8 mouse cellular contexts compared by ENCODE assay signal in genomic region chr4:72199571-72200558, GRCm38 (mm10). TPM values are rescaled to one million over a fixed set of nuclear protein-coding genes. Genes with fewer than 3 reads are reported as not detected.
DNase-seq lines count a peak whose midpoint lies in the region; ATAC-seq lines count a peak whose summit lies in the region.

No protein-coding gene starts in this region.

- peak overlapping the region; percentile 69 for H3K4me2 ChIP-seq in forebrain, embryonic 11.5 days (ENCODE audit: low read depth, low read length, severe bottlenecking)
- H3K4me2 ChIP-seq in lung, embryonic 16.5 days (ENCODE audit: low read depth, low read length): peak overlapping the region; percentile 85

- intact Hi-C loops in heart, postnatal 25 days (cut with DNase I): loop anchor here (10.0 kb wide), 1 partner anchor 135 kb away; no protein-coding TSS in a partner anchor

- peaks cover 6% of the 10 kb centered on the region; the same call in 1 of the 2 replicates for H3K4me1 ChIP-seq in forebrain, embryonic 11.5 days (replicated peaks; ENCODE audit: control insufficient read depth, insufficient read depth, low read length)
- peaks cover 28% of the 10 kb centered on the region for H3K4me1 ChIP-seq in lung, embryonic 16.5 days (replicated peaks; ENCODE audit: control insufficient read depth, insufficient read depth, low read length)

- no peaks in the 10 kb centered on the region for H3K36me3 ChIP-seq in forebrain, embryonic 11.5 days (ENCODE audit: control insufficient read depth, insufficient read depth, low read length)
- H3K36me3 ChIP-seq in lung, embryonic 16.5 days (ENCODE audit: control insufficient read depth, insufficient read depth, low read length): 0 out of 2 replicates have a peak, but pooled peaks cover 2% of the 10 kb centered on the region

- 0 out of 2 replicates have a peak, but pooled peaks have one; percentile 1 for ATAC-seq in forebrain, embryonic 11.5 days (replicated peaks; ENCODE audit: low FRiP score)
- no peak for ATAC-seq in lung, embryonic 16.5 days (ENCODE audit: low read depth)

- no peaks in the 10 kb centered on the region for H3K27me3 ChIP-seq in forebrain, embryonic 11.5 days (ENCODE audit: control insufficient read depth, insufficient read depth, low read length)
- H3K27me3 ChIP-seq in lung, embryonic 16.5 days (ENCODE audit: control insufficient read depth, insufficient read depth, low read depth, low read length): no peaks in the 10 kb centered on the region; the same call in 1 of the 2 replicates

- under 1% methylated on average over 103 of the region's 103 CpGs for WGBS in forebrain, embryonic 11.5 days
- WGBS in lung, embryonic 16.5 days: under 1% methylated on average over 87 of the region's 103 CpGs

- H3K27ac ChIP-seq in forebrain, embryonic 11.5 days (ENCODE audit: low read depth, low read length): peak overlapping the region; percentile 90
- peak overlapping the region; percentile 95 for H3K27ac ChIP-seq in lung, embryonic 16.5 days (ENCODE audit: low read length)

- DNase-seq in A20 (ENCODE audit: low read depth, low spot score): peak; percentile 81
- peak; percentile 66 for DNase-seq in adrenal gland, postnatal 10 days
- peak; percentile 77 for DNase-seq in forebrain, embryonic 11.5 days (ENCODE audit: low spot score)
- peak; percentile 9 for DNase-seq in heart, postnatal 25 days (ENCODE audit: low spot score)
- peak; percentile 48 for DNase-seq in layer of hippocampus, adult 9-11 months
- peak; percentile 70 for DNase-seq in retina, postnatal 1 day
- DNase-seq in urinary bladder, postnatal 10 days (ENCODE audit: low spot score): peak; percentile 13

- peak overlapping the region; percentile 93 for H3K4me3 ChIP-seq in forebrain, embryonic 11.5 days (ENCODE audit: low read depth, low read length)
- H3K4me3 ChIP-seq in lung, embryonic 16.5 days (ENCODE audit: low read length): peak overlapping the region; percentile 90

- H3K9me3 ChIP-seq in forebrain, embryonic 11.5 days (ENCODE audit: control insufficient read depth, low read length): no peaks in the 10 kb centered on the region
- no peaks in the 10 kb centered on the region for H3K9me3 ChIP-seq in lung, embryonic 16.5 days (ENCODE audit: control insufficient read depth, low read length)

- H3K9ac ChIP-seq in forebrain, embryonic 11.5 days (ENCODE audit: low read length): peak overlapping the region; percentile 96
- H3K9ac ChIP-seq in lung, embryonic 16.5 days (ENCODE audit: low read length): peak overlapping the region; percentile 84

RNA-seq across cellular contexts. Expression of gene Tle1, which starts 0.9 kb away (rescaled TPM):
- total RNA-seq in adrenal gland, postnatal 10 days (2021): 10 to 100 TPM; 43.4 to 50.9 TPM
- polyA plus RNA-seq in forebrain, embryonic 11.5 days (2014; fragmentation: Nextera tagmentation; extraction: Ambion mirVana): 61.6 and 63.9 TPM in 2 replicates
- 10 to 100 TPM in 1 of 2 experiments, 1 to 10 TPM in 1; 7.9 to 10.1 TPM for total RNA-seq in heart, postnatal 25 days (2021)
- 15.4 and 15.7 TPM in 2 replicates for polyA plus RNA-seq in lung, embryonic 16.5 days (2015; fragmentation: Nextera tagmentation; extraction: Ambion mirVana)

Comparison
In these comparisons a context has a peak if more than half of its experiments do, and no peak if none do; other contexts are left out.
1. DNase-seq: peak in every context shown above with its lines; median percentile 81 in A20; 77 in forebrain, embryonic 11.5 days; 70 in retina, postnatal 1 day; 66 in adrenal gland, postnatal 10 days; 48 in layer of hippocampus, adult 9-11 months; 13 in urinary bladder, postnatal 10 days; 9 in heart, postnatal 25 days.
2. RNA of gene Tle1, which starts 0.9 kb away (total RNA-seq): 43.4 to 50.9 TPM in adrenal gland, postnatal 10 days; 7.9 to 10.1 TPM in heart, postnatal 25 days; every median in the first group is over 4 times any median in the second.